10 mouse cellular contexts compared by ENCODE assay signal in the genomic region with DNA sequence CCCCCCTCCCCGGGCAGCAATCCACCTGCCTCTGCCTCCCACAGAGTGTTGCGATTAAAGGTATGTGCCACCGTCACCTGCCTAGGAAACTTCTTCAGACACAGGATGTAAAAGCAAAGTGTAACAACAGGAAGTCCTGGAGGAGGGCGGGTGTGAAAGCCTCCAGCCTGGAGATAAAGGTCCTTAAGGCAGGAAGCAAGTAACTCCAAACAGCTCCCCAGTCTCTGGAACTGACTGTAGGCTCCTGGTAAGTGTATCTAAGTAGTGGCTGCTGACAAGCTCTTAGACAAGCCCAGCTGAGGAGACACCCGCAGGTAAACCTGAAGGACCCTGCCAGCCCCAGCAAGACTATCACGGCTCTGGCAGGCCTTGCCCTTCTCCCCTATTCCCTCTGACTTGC. TPM values are rescaled to one million over a fixed set of nuclear protein-coding genes. Genes with fewer than 3 reads are reported as not detected.
DNase-seq lines count a peak whose midpoint lies in the region; ATAC-seq and TF ChIP-seq lines count a peak whose summit lies in the region.
"Had no signal": no experiment of that assay in that cellular context is flagged by ENCODE, and none has a peak within 500 bp of the region (broad histone marks: within the 10 kb centered on the region; RNA-seq: fewer than 3 reads in every experiment).

No protein-coding gene starts in this region.

- no peak for ATAC-seq in midbrain, postnatal 0 days (ENCODE audit: low FRiP score)

- H3K9me3 ChIP-seq in heart, embryonic 10.5 days = no peaks in the 10 kb centered on the region
- H3K9me3 ChIP-seq in midbrain, postnatal 0 days (ENCODE audit: low read length) = no peaks in the 10 kb centered on the region

- no peak overlapping the region for H3K9ac ChIP-seq in midbrain, postnatal 0 days (replicated peaks; ENCODE audit: low read length, poor library complexity, severe bottlenecking)

- peak overlapping the region; percentile 24; the same call in 1 of the 2 replicates for H3K4me3 ChIP-seq in heart, embryonic 10.5 days
- no peak overlapping the region for H3K4me3 ChIP-seq in midbrain, postnatal 0 days (ENCODE audit: low read depth, low read length)
- H3K4me3 ChIP-seq: layer of hippocampus, adult 2 months had no signal

- DNase-seq in 416B (ENCODE audit: low read depth) = peak; percentile 63
- DNase-seq in heart, embryonic 10.5 days (ENCODE audit: low spot score) = no peak
- peak; percentile 46 for DNase-seq in kidney, adult 9 months
- DNase-seq in lung, postnatal 36 days = peak; percentile 83
- DNase-seq in embryo, embryonic 10.5 days (ENCODE audit: low spot score) = no peak
- no peak for DNase-seq in right cerebral cortex, postnatal 25 days
- no peak for DNase-seq in midbrain, postnatal 0 days (ENCODE audit: low spot score)
- DNase-seq in left cerebral cortex, adult 9 months (ENCODE audit: low spot score in 2 of 2) = no peak

- TF ChIP-seq CTCF in midbrain, postnatal 0 days (IDR thresholded peaks at IDR 0.05) = no peak

- H3K27me3 ChIP-seq in heart, embryonic 10.5 days (ENCODE audit: insufficient read depth, poor library complexity, severe bottlenecking) = no peaks in the 10 kb centered on the region
- H3K27me3 ChIP-seq in midbrain, postnatal 0 days (ENCODE audit: insufficient read depth, low read length) = no peaks in the 10 kb centered on the region

- peaks cover 24% of the 10 kb centered on the region for H3K4me1 ChIP-seq in heart, embryonic 10.5 days
- H3K4me1 ChIP-seq in midbrain, postnatal 0 days (ENCODE audit: insufficient read depth, low read length) = no peaks in the 10 kb centered on the region

- H3K27ac ChIP-seq in heart, embryonic 10.5 days = peak overlapping the region; percentile 72
- no peak overlapping the region for H3K27ac ChIP-seq in midbrain, postnatal 0 days (ENCODE audit: low read depth, low read length)
- H3K27ac ChIP-seq: layer of hippocampus, adult 2 months had no signal

- no peak overlapping the region for H3K4me2 ChIP-seq in midbrain, postnatal 0 days (ENCODE audit: low read depth, low read length, poor library complexity, severe bottlenecking)

- WGBS in heart, embryonic 10.5 days = 3% methylated on average over 4 of the region's 6 CpGs
- 47% methylated on average over 5 of the region's 6 CpGs for WGBS in midbrain, postnatal 0 days

- no peaks in the 10 kb centered on the region for H3K36me3 ChIP-seq in heart, embryonic 10.5 days
- H3K36me3 ChIP-seq in midbrain, postnatal 0 days (ENCODE audit: insufficient read depth, low read length) = no peaks in the 10 kb centered on the region

RNA-seq across cellular contexts. Expression of a gene that starts 10.3 kb away (rescaled TPM):
- polyA plus RNA-seq in heart, embryonic 10.5 days (2016; fragmentation: Nextera tagmentation; extraction: Ambion mirVana) = 1.3 and 2.1 TPM in 2 replicates
- not detected in 2 replicates for total RNA-seq in midbrain, postnatal 0 days (2014; rRNA removed)
- not detected in 2 replicates for polyA plus RNA-seq in midbrain, postnatal 0 days (2015; fragmentation: Nextera tagmentation; extraction: Ambion mirVana)
- total RNA-seq: layer of hippocampus, adult 2 months had no signal

RNA-seq across cellular contexts. Expression of a gene that starts 19.3 kb away (rescaled TPM):
- 12.9 and 15.0 TPM in 2 replicates for polyA plus RNA-seq in heart, embryonic 10.5 days (2016; fragmentation: Nextera tagmentation; extraction: Ambion mirVana)
- 11.0 and 14.7 TPM in 2 replicates for total RNA-seq in midbrain, postnatal 0 days (2014; rRNA removed)
- 7.1 and 7.7 TPM in 2 replicates for polyA plus RNA-seq in midbrain, postnatal 0 days (2015; fragmentation: Nextera tagmentation; extraction: Ambion mirVana)

RNA-seq across cellular contexts. Expression of a gene that starts 25.0 kb away (rescaled TPM):
- polyA plus RNA-seq in heart, embryonic 10.5 days (2016; fragmentation: Nextera tagmentation; extraction: Ambion mirVana) = not detected in 2 replicates
- total RNA-seq in midbrain, postnatal 0 days (2014; rRNA removed) = not detected in 2 replicates
- not detected in 2 replicates for polyA plus RNA-seq in midbrain, postnatal 0 days (2015; fragmentation: Nextera tagmentation; extraction: Ambion mirVana)
- total RNA-seq: layer of hippocampus, adult 2 months had no signal
- polyA plus RNA-seq: stomach, embryonic 14.5 days had no signal

RNA-seq across cellular contexts. Expression of a gene that starts 51.0 kb away (rescaled TPM):
- 0.05 TPM in 1 of 2 replicates, not detected in the other for polyA plus RNA-seq in heart, embryonic 10.5 days (2016; fragmentation: Nextera tagmentation; extraction: Ambion mirVana)
- not detected in 2 replicates for total RNA-seq in midbrain, postnatal 0 days (2014; rRNA removed)
- polyA plus RNA-seq in midbrain, postnatal 0 days (2015; fragmentation: Nextera tagmentation; extraction: Ambion mirVana) = not detected in 2 replicates
- total RNA-seq: layer of hippocampus, adult 2 months had no signal
- polyA plus RNA-seq: stomach, embryonic 14.5 days had no signal

RNA-seq across cellular contexts. Expression of a gene that starts 52.5 kb away (rescaled TPM):
- not detected in 2 replicates for polyA plus RNA-seq in heart, embryonic 10.5 days (2016; fragmentation: Nextera tagmentation; extraction: Ambion mirVana)
- total RNA-seq in midbrain, postnatal 0 days (2014; rRNA removed) = 0.38 TPM in 1 of 2 replicates, not detected in the other
- not detected in 2 replicates for polyA plus RNA-seq in midbrain, postnatal 0 days (2015; fragmentation: Nextera tagmentation; extraction: Ambion mirVana)
- total RNA-seq: layer of hippocampus, adult 2 months had no signal

Comparison
In these comparisons a context has a peak if more than half of its experiments do, and no peak if none do; other contexts are left out.
1. DNase-seq: peak in 416B (single experiment), kidney, adult 9 months (single experiment) and lung, postnatal 36 days (single experiment); none in heart, embryonic 10.5 days (single experiment), embryo, embryonic 10.5 days (single experiment), right cerebral cortex, postnatal 25 days (single experiment), midbrain, postnatal 0 days (single experiment) and left cerebral cortex, adult 9 months (0 of 2).